ENCODE assay signal across 11 mouse cellular contexts in the genomic region with DNA sequence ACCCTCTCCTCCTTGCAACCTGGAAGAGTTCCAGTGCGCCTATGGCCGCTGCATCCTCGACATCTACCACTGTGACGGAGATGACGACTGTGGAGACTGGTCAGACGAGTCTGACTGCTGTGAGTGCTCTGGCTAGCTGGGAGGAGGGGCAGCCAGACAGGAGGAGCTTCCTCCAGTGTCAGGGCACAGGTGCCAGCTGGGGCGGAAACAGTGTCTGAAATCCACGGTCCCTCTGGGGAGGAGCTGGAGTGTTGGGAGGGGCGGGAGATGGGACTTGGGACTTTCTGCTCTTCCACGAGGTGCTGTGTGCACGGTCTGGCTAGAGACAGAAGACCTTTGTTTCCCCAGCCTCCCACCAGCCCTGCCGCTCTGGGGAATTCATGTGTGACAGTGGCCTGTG. TPM values are rescaled to one million over a fixed set of nuclear protein-coding genes. Genes with fewer than 3 reads are reported as not detected.
DNase-seq lines count a peak whose midpoint lies in the region; ATAC-seq and TF ChIP-seq lines count a peak whose summit lies in the region.
"Had no signal": no experiment of that assay in that cellular context is flagged by ENCODE, and none has a peak within 500 bp of the region (broad histone marks: within the 10 kb centered on the region; RNA-seq: fewer than 3 reads in every experiment).

No protein-coding gene starts in this region.

- TF ChIP-seq CTCF in E14TG2a.4 (conservative IDR thresholded peaks at IDR 0.05; ENCODE audit: low read length), result no peak
- no peak for TF ChIP-seq CTCF in intestine, postnatal 0 days (IDR thresholded peaks at IDR 0.05; ENCODE audit: low read depth)
- no peak for TF ChIP-seq CTCF in gastrocnemius, adult 2 months (IDR thresholded peaks at IDR 0.05)

- H3K4me2 ChIP-seq in intestine, postnatal 0 days (replicated peaks; ENCODE audit: low read depth), result peak overlapping the region; percentile 42
- H3K4me2 ChIP-seq in lung, embryonic 16.5 days (ENCODE audit: low read depth, low read length), result no peak overlapping the region

- peaks cover 3% of the 10 kb centered on the region; the same call in 1 of the 2 replicates for H3K27me3 ChIP-seq in E14TG2a.4 (ENCODE audit: insufficient read depth, low read length)
- H3K27me3 ChIP-seq in intestine, postnatal 0 days (replicated peaks; ENCODE audit: control insufficient read depth, insufficient read depth, low read length), result no peaks in the 10 kb centered on the region
- H3K27me3 ChIP-seq in lung, embryonic 16.5 days (ENCODE audit: control insufficient read depth, insufficient read depth, low read depth, low read length), result no peaks in the 10 kb centered on the region

- ATAC-seq in intestine, postnatal 0 days, result peak; percentile 96
- peak; percentile 83 for ATAC-seq in lung, embryonic 16.5 days (ENCODE audit: low read depth)

- WGBS in intestine, postnatal 0 days, result 36% methylated on average over 12 of the region's 12 CpGs
- 51% methylated on average over 12 of the region's 12 CpGs for WGBS in lung, embryonic 16.5 days

- no peak overlapping the region for H3K9ac ChIP-seq in intestine, postnatal 0 days (ENCODE audit: low read depth, low read length)
- H3K9ac ChIP-seq in lung, embryonic 16.5 days (ENCODE audit: low read length), result no peak overlapping the region

- peak; percentile 60 for DNase-seq in embryo, embryonic 10 days (ENCODE audit: low spot score)
- DNase-seq in embryo, embryonic 10.5 days (ENCODE audit: low spot score), result no peak
- no peak for DNase-seq in c-Kit-positive CD71-positive TER-119-positive erythroid progenitor cells, embryonic 14.5 days (ENCODE audit: low spot score)
- DNase-seq in gastrocnemius, adult 2 months, result no peak
- no peak for DNase-seq in right cerebral cortex, postnatal 14 days

- peak overlapping the region; percentile 57; the same call in 1 of the 2 replicates for H3K27ac ChIP-seq in intestine, postnatal 0 days (ENCODE audit: low read depth, low read length)
- H3K27ac ChIP-seq in lung, embryonic 16.5 days (ENCODE audit: low read length), result no peak overlapping the region; the same call in 1 of the 2 replicates
- H3K27ac ChIP-seq in gastrocnemius, adult 2 months, result no peak overlapping the region
- H3K27ac ChIP-seq: left cerebral cortex, adult 2 months had no signal

- H3K4me3 ChIP-seq in E14TG2a.4 (replicated peaks; ENCODE audit: low read length), result 0 out of 2 replicates have a peak overlapping the region, but pooled peaks have one; percentile 20
- peak overlapping the region; percentile 6; the same call in 1 of the 2 replicates for H3K4me3 ChIP-seq in intestine, postnatal 0 days (ENCODE audit: low read depth, low read length)
- no peak overlapping the region for H3K4me3 ChIP-seq in lung, embryonic 16.5 days (ENCODE audit: low read length)
- no peak overlapping the region for H3K4me3 ChIP-seq in gastrocnemius, adult 2 months
- H3K4me3 ChIP-seq: erythroblast, embryonic 14.5 days; left cerebral cortex, adult 2 months; megakaryocyte, embryonic 14.5 days had no signal

- peaks cover 53% of the 10 kb centered on the region for H3K36me3 ChIP-seq in E14TG2a.4 (ENCODE audit: insufficient read depth, low read length)
- peaks cover 76% of the 10 kb centered on the region for H3K36me3 ChIP-seq in intestine, postnatal 0 days (ENCODE audit: control insufficient read depth, insufficient read depth)
- peaks cover 54% of the 10 kb centered on the region for H3K36me3 ChIP-seq in lung, embryonic 16.5 days (ENCODE audit: control insufficient read depth, insufficient read depth, low read length)

- intact Hi-C loops in gastrocnemius, adult 2 months (cut with DNase I), result no loop called here

- H3K4me1 ChIP-seq in E14TG2a.4 (replicated peaks; ENCODE audit: low read depth, low read length), result peaks cover 62% of the 10 kb centered on the region
- H3K4me1 ChIP-seq in intestine, postnatal 0 days (replicated peaks; ENCODE audit: control insufficient read depth, insufficient read depth, low read length), result no peaks in the 10 kb centered on the region; the same call in 1 of the 2 replicates
- peaks cover 10% of the 10 kb centered on the region for H3K4me1 ChIP-seq in lung, embryonic 16.5 days (replicated peaks; ENCODE audit: control insufficient read depth, insufficient read depth, low read length)

- H3K9me3 ChIP-seq in E14TG2a.4 (ENCODE audit: low read length), result no peaks in the 10 kb centered on the region
- H3K9me3 ChIP-seq in intestine, postnatal 0 days (ENCODE audit: control insufficient read depth), result no peaks in the 10 kb centered on the region
- H3K9me3 ChIP-seq in lung, embryonic 16.5 days (ENCODE audit: control insufficient read depth, low read length), result no peaks in the 10 kb centered on the region
- H3K9me3 ChIP-seq: megakaryocyte, embryonic 14.5 days had no signal

RNA-seq across cellular contexts. Expression of a gene that starts 17.0 kb away (rescaled TPM):
- polyA plus RNA-seq in intestine, postnatal 0 days (2015; fragmentation: Nextera tagmentation; extraction: Ambion mirVana), result 4.9 and 5.4 TPM in 2 replicates
- polyA plus RNA-seq in lung, embryonic 16.5 days (2015; fragmentation: Nextera tagmentation; extraction: Ambion mirVana), result 13.9 and 15.4 TPM in 2 replicates
- total RNA-seq in gastrocnemius, adult 2 months (2021), result 10 to 100 TPM in 1 of 2 experiments, 1 to 10 TPM in 1; 7.8 to 10.2 TPM
- polyA plus RNA-seq: erythroblast, embryonic 14.5 days had no signal

RNA-seq across cellular contexts. Expression of a gene that starts 29.9 kb away (rescaled TPM):
- polyA plus RNA-seq in intestine, postnatal 0 days (2015; fragmentation: Nextera tagmentation; extraction: Ambion mirVana), result 13.5 and 15.6 TPM in 2 replicates
- polyA plus RNA-seq in lung, embryonic 16.5 days (2015; fragmentation: Nextera tagmentation; extraction: Ambion mirVana), result 69.4 and 72.2 TPM in 2 replicates
- total RNA-seq in gastrocnemius, adult 2 months (2021), result 10 to 100 TPM; 13.4 to 20.0 TPM

RNA-seq across cellular contexts. Expression of a gene that starts 52.2 kb away (rescaled TPM):
- polyA plus RNA-seq in intestine, postnatal 0 days (2015; fragmentation: Nextera tagmentation; extraction: Ambion mirVana), result 17.0 and 19.3 TPM in 2 replicates
- 75.6 and 84.9 TPM in 2 replicates for polyA plus RNA-seq in lung, embryonic 16.5 days (2015; fragmentation: Nextera tagmentation; extraction: Ambion mirVana)
- 10 to 100 TPM; 30.0 to 33.1 TPM for total RNA-seq in gastrocnemius, adult 2 months (2021)

Comparison
In these comparisons a context has a peak if more than half of its experiments do, and no peak if none do; other contexts are left out.
1. H3K4me3 ChIP-seq: peak in E14TG2a.4 (single experiment) and intestine, postnatal 0 days (single experiment); none in lung, embryonic 16.5 days (single experiment) and gastrocnemius, adult 2 months (single experiment).